Mouse (Mus musculus): ENCODE results near the gene Ssh2.

The Ssh2 gene

DNA sequence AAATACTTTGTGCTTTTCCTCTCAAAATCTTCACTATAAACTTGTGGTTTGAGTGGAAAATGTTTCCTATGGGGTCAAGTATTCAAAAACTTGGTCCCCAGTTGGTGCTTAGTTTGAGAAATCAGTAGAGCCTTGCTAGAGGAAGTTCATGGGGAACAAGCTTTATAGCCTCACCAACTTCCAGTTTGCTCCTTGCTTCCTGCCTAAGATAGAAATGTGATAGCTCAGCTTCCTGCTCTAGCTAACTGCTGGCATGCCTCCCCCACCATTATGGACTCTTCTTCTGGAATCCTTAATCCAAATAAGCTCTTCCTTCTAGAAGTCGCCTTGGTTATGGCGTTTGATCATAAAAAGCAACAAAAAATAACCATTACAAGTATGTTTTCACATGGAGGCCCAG is 190.2 kb downstream of the Ssh2 start:
- no peak for DNase-seq (ENCODE audit: low read depth)

GRCm38 (mm10) chr11:77409879-77410278 is 193.8 kb downstream of the Ssh2 start:
- DNase-seq (ENCODE audit: low read depth): no peak

- DNase-seq (ENCODE audit: low read depth): no peak
These were observed 195.2 kb downstream of the Ssh2 start for GRCm38 (mm10) chr11:77411284-77411683.

- DNase-seq (ENCODE audit: low read depth): no peak
These were observed 198.2 kb downstream of the Ssh2 start for GRCm38 (mm10) chr11:77414141-77414839.

GRCm38 (mm10) chr11:77416212-77417000 is 200.3 kb downstream of the Ssh2 start:
- no peak for DNase-seq (ENCODE audit: low read depth)

DNA sequence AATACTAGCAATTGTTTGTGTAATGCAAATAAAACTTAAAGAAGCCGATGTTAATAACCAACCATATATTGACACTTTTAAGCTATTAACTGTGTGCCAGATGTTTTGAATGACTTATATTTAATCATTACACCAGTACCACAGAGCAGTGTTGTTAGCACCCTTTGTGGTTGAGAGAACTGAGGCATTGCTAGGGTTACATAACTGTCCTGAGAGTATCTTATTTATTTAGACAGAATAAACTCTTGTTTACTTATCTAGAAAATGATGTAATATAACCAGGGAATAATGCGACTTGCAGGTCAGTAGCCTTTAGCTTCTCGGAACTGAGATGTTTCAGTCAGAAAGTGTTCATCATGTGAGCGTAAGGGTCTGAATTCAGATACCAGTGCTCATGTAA is 201.9 kb downstream of the Ssh2 start:
- no peak for DNase-seq (ENCODE audit: low read depth)

- DNase-seq (ENCODE audit: low read depth): no peak
These were observed 207.2 kb downstream of the Ssh2 start for GRCm38 (mm10) chr11:77423175-77423859.

DNA sequence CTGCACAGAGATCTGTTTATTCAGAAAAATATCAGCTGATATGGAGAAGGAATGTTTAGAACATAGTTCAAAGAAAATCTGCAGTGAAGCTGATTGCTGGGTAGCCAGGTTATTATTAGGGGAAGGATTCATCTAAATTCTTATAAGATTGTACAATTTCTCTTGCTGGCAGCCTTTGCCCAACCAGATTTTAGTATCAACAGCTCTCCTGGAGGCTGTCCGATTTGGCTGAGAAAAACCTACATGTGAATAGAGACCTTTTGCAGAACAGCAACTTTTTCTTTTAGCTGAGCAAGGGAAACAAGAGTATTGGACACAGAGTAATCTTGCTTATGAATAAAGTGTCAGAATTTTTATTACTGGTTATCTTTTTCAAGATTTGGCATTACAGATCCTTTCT is 212.4 kb downstream of the Ssh2 start:
- no peak for DNase-seq (ENCODE audit: low read depth)

GRCm38 (mm10) chr11:77437026-77437425 is 220.9 kb downstream of the Ssh2 start:
- DNase-seq (ENCODE audit: low read depth): no peak

- no peak for DNase-seq (ENCODE audit: low read depth)
These were observed 224.0 kb downstream of the Ssh2 start for GRCm38 (mm10) chr11:77440081-77440480.

DNA sequence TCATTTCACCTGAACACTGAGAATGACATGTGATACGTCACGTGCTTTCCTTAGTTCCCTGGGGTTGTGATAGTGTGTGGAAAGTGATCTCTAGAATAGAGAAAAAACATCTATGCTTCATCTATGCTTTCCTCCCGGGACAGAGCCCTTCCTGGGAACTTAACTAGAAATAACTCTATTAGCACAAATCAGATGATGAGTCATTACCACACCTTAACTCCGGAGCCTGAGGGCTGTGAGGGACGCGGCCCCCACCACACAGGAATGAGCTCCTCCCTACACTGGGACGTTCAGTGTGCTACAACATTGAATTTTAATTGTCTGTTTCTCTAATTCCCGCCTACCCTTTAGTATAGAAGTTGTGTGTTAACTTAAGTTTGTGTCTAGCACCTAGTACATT is 224.9 kb downstream of the Ssh2 start:
- no peak for DNase-seq (ENCODE audit: low read depth)

DNA sequence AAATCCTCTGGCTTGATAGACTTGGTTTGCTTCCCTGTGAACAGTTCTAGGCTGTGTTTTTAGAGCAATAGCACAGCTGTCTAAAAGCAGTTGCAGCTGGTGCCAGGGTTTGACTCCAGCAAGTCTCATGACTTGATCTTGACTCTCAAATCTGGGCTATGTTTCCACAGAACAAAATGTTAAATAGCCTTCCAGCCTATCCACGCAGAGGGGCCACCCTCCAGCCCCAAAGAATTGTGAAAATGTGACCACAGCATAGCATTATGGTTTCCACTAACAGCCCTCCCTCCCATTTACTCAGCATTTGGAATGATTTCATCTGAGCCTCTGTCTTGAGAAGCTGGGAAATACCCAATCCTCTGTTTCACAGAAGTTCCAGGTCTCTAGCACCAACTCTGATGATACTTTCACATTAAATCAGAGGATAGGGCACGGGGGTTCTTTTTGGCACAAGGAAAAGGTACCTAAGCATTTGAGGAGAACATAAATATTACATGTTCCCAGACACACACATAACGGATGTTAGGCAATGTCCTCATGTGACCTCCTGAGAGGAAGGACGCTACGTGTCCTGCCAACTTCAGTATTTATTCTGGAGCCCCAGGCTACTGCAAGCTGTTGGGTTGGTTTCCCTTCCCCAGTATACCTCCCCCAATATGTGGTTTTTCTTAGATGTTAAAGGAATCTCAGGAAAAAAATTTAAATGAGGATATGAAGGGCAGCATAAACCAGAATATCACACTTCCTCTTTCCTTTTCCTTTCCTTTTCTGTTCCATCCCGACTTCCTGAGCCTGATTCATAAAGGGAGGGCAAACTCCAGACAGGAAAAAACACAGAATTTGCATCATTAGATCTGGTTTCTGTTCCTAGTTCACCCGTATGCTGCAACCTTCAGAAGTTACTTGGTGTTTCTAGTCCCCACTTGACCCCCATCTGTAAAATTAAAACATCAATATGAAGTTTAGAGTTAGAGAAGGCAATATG is 226.4 kb downstream of the Ssh2 start:
- no peak for DNase-seq (ENCODE audit: low read depth)

DNA sequence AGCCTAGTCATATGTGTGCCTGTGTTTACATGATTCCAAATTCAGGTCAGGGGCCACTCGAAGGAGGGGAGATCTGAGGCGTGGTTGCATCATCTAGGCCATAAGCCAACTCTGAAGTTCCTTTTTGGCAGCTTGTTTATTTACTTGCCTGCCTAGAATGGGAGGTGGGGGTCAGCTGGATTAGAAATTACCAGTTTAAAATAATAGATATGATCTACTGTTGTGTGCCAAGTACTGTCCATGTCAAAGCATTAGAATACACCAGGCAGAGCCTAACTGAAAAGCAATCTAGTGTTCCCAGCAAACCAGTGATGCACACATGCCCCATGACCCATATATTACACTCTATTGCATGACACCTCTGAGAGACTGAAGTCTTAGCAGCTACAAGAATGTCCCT is 228.9 kb downstream of the Ssh2 start:
- DNase-seq (ENCODE audit: low read depth): no peak

DNA sequence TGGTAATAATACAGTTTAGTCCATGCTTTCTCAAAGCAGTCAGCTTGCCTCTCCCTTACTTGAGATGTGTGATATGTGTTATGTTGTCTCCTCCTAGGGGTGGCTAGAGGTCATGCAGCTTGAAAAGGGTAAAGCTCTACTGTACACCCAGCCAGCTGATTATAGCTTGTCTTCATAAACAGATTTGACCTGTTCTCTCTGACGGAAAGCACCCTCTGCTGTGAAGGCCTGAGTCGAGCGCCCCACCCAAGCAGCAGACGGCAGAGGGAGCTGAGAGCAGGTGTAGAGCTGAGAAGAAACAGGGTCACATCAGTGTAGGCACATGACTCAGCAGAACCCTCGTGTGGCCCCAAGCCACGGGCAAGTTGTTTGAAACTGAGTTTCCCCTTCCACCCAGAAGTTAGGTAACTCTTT is 230.5 kb downstream of the Ssh2 start:
- peak; percentile 76 for DNase-seq (ENCODE audit: low read depth)

DNA sequence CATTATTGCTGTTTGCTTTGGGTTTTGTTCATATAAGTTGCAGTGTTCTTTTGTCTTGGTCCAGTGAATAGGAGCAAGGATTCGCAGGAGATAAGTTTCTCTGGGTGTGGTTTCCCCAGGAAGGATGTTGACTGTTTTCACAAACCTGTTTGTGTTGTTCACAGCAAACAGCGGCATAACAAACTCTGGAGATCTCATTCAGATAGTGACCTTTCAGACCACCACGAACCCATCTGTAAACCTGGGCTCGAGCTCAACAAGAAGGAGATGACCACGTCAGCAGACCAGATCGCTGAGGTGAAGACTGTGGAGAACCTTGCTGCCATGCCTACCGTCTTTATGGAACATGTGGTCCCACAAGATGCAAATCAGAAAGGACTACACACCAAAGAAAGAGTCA is 233.1 kb downstream of the Ssh2 start:
- no peak for DNase-seq (ENCODE audit: low read depth)

DNA sequence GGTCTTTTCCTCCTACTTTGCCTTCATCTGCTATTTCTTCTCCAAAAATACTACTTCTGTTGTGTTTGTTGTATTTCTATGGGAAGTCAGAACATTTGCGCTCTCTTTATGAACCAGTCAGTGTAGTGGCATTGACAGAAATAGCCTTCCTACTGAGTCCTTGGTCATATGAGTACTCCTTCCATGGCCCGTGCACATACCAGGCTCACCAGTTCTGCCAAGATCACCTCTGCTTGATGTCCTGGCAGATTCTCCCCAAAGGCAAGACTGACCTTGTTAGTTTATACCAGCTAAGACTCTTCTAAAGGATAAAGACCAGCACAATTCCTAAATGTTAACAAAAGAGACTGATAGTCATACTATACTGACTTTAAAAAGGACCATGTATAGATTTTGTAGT is 235.6 kb downstream of the Ssh2 start:
- no peak for DNase-seq (ENCODE audit: low read depth)

DNA sequence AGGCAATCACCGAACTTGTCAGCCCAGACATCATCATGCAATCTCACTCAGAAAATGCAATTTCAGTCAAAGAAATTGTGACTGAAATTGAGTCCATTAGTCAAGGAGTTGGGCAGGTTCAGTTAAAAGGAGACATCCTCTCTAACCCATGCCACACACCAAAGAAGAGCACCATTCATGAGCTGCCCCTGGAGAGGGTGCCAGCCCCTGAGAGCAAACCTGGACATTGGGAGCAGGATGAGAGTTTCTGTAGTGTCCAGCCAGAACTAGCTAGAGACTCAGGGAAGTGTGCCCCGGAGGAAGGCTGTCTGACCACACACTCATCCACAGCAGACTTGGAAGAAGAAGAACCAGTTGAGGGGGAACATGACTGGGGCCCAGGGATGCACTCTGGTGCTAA is 237.3 kb downstream of the Ssh2 start:
- DNase-seq (ENCODE audit: low read depth): no peak

DNA sequence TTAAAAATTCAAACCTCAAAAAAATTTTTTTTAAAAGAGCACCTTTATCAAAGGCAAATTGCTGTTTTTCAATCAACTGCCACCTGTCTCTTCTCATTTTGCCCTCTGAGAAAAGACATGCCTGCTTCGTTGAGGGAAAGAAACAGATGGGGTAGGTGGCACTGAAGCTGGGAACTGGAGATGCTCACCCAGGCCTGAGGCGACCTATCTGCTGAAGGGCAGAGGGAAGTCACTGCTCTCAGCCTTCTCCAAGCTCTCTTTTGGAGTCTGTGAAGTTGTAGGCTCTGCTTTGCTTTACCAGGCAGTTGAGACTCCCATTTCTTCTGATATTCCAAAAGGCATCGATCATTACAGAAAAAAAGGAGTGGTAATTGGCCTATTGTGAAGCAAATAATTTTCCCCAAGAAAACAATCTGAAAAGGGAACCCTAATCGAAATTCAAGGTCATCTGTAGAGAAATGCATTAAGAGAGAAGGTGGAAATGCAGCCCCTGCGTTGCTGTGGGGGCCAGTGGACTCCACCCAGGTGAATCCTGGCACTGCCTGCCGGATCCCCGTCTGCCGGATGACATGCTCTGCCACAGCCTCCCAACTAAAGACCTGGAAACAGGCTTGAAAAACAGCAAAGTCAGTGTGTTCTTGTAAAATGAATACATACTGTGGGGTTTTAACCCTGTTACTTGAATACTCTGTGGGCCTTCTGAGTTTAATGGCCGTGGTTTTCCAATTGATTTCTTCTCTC is 239.9 kb downstream of the Ssh2 start:
- DNase-seq (ENCODE audit: low read depth): no peak

GRCm38 (mm10) chr11:77456866-77457265 is 240.8 kb downstream of the Ssh2 start:
- no peak for DNase-seq (ENCODE audit: low read depth)

GRCm38 (mm10) chr11:77461856-77462255 is 245.8 kb downstream of the Ssh2 start:
- peak; percentile 31 for DNase-seq (ENCODE audit: low read depth)

Measured in naive thymus-derived CD4-positive, alpha-beta T cell, adult 2 months (primary cell).